Mouse (Mus musculus): ENCODE measurements around the gene Tedc1. TPM values are rescaled to one million over a fixed set of nuclear protein-coding genes. Genes with fewer than 3 reads are reported as not detected.

Gene Tedc1
- polyA plus RNA-seq, 1 experiment, result 23.8 TPM

GRCm38 (mm10) chr12:113136492-113137020, 19.7 kb upstream of the Tedc1 start:
- peaks cover 13% of the 10 kb centered on the region for H3K79me2 ChIP-seq (ENCODE audit: control insufficient read depth, insufficient read depth)
- H3K4me3 ChIP-seq (ENCODE audit: insufficient read depth, poor library complexity, severe bottlenecking), result no peak overlapping the region
- no peak overlapping the region for H3ac ChIP-seq (ENCODE audit: control insufficient read depth, insufficient read length, low read depth)
- H3K27me3 ChIP-seq (ENCODE audit: control insufficient read depth, insufficient read depth, insufficient read length), result no peaks in the 10 kb centered on the region
- H3K36me3 ChIP-seq (ENCODE audit: control insufficient read depth, insufficient read depth), result peaks cover 54% of the 10 kb centered on the region
- no peak for TF ChIP-seq MYOG (IDR thresholded peaks at IDR 0.05; ENCODE audit: control insufficient read depth, extremely low read depth, insufficient read length)
- no peak for TF ChIP-seq USF1 (IDR thresholded peaks at IDR 0.05; ENCODE audit: low read depth)
- TF ChIP-seq CTCF (IDR thresholded peaks at IDR 0.05; ENCODE audit: control insufficient read depth, insufficient read depth, insufficient read length), result no peak
- no peak for TF ChIP-seq FOSL1 (IDR thresholded peaks at IDR 0.05; ENCODE audit: insufficient read depth, low read length, poor library complexity, severe bottlenecking)
- no peak for TF ChIP-seq MYOD1 (IDR thresholded peaks at IDR 0.05; ENCODE audit: control insufficient read depth, insufficient read length, low read depth)
- TF ChIP-seq CEBPB (IDR thresholded peaks at IDR 0.05; ENCODE audit: low read depth), result no peak
- no peak for TF ChIP-seq MAX (IDR thresholded peaks at IDR 0.05)
- peaks cover 9% of the 10 kb centered on the region for H3K79me3 ChIP-seq (ENCODE audit: low read depth)

GRCm38 (mm10) chr12:113137260-113138213, 18.7 kb upstream of the Tedc1 start:
- TF ChIP-seq MAX (IDR thresholded peaks at IDR 0.05) (no peak), CEBPB (IDR thresholded peaks at IDR 0.05; ENCODE audit: low read depth) (no peak), CTCF (IDR thresholded peaks at IDR 0.05; ENCODE audit: control insufficient read depth, insufficient read depth, insufficient read length) (no peak), MYOD1 (IDR thresholded peaks at IDR 0.05; ENCODE audit: control insufficient read depth, insufficient read length, low read depth) (no peak), USF1 (IDR thresholded peaks at IDR 0.05; ENCODE audit: low read depth) (no peak), FOSL1 (IDR thresholded peaks at IDR 0.05; ENCODE audit: insufficient read depth, low read length, poor library complexity, severe bottlenecking) (no peak), MYOG (IDR thresholded peaks at IDR 0.05; ENCODE audit: control insufficient read depth, extremely low read depth, insufficient read length) (no peak)
- no peak overlapping the region for H3K4me3 ChIP-seq (ENCODE audit: insufficient read depth, poor library complexity, severe bottlenecking)
- no peaks in the 10 kb centered on the region for H3K27me3 ChIP-seq (ENCODE audit: control insufficient read depth, insufficient read depth, insufficient read length)
- peaks cover 57% of the 10 kb centered on the region for H3K36me3 ChIP-seq (ENCODE audit: control insufficient read depth, insufficient read depth)
- H3K79me3 ChIP-seq (ENCODE audit: low read depth), result peaks cover 18% of the 10 kb centered on the region
- peaks cover 23% of the 10 kb centered on the region for H3K79me2 ChIP-seq (ENCODE audit: control insufficient read depth, insufficient read depth)
- H3ac ChIP-seq (ENCODE audit: control insufficient read depth, insufficient read length, low read depth), result no peak overlapping the region

GRCm38 (mm10) chr12:113138291-113138690, 17.9 kb upstream of the Tedc1 start:
- peaks cover 53% of the 10 kb centered on the region for H3K36me3 ChIP-seq (ENCODE audit: control insufficient read depth, insufficient read depth)
- TF ChIP-seq USF1 (IDR thresholded peaks at IDR 0.05; ENCODE audit: low read depth), result no peak
- no peak for TF ChIP-seq FOSL1 (IDR thresholded peaks at IDR 0.05; ENCODE audit: insufficient read depth, low read length, poor library complexity, severe bottlenecking)
- no peak for TF ChIP-seq MAX (IDR thresholded peaks at IDR 0.05)
- no peak for TF ChIP-seq MYOD1 (IDR thresholded peaks at IDR 0.05; ENCODE audit: control insufficient read depth, insufficient read length, low read depth)

GRCm38 (mm10) chr12:113138901-113139864, 17.0 kb upstream of the Tedc1 start:
- H3K27me3 ChIP-seq (ENCODE audit: control insufficient read depth, insufficient read depth, insufficient read length), result no peaks in the 10 kb centered on the region
- no peak for TF ChIP-seq MYOD1 (IDR thresholded peaks at IDR 0.05; ENCODE audit: control insufficient read depth, insufficient read length, low read depth)
- no peak for TF ChIP-seq MYOG (IDR thresholded peaks at IDR 0.05; ENCODE audit: control insufficient read depth, extremely low read depth, insufficient read length)
- TF ChIP-seq CTCF (IDR thresholded peaks at IDR 0.05; ENCODE audit: control insufficient read depth, insufficient read depth, insufficient read length), result no peak
- no peak for TF ChIP-seq USF1 (IDR thresholded peaks at IDR 0.05; ENCODE audit: low read depth)
- no peak for TF ChIP-seq FOSL1 (IDR thresholded peaks at IDR 0.05; ENCODE audit: insufficient read depth, low read length, poor library complexity, severe bottlenecking)
- TF ChIP-seq CEBPB (IDR thresholded peaks at IDR 0.05; ENCODE audit: low read depth), result no peak
- no peak for TF ChIP-seq MAX (IDR thresholded peaks at IDR 0.05)
- H3K79me2 ChIP-seq (ENCODE audit: control insufficient read depth, insufficient read depth), result peaks cover 39% of the 10 kb centered on the region
- peaks cover 53% of the 10 kb centered on the region for H3K36me3 ChIP-seq (ENCODE audit: control insufficient read depth, insufficient read depth)
- H3K4me3 ChIP-seq (ENCODE audit: insufficient read depth, poor library complexity, severe bottlenecking), result no peak overlapping the region
- H3K79me3 ChIP-seq (ENCODE audit: low read depth), result peaks cover 31% of the 10 kb centered on the region
- H3ac ChIP-seq (ENCODE audit: control insufficient read depth, insufficient read length, low read depth), result no peak overlapping the region

More at GRCm38 (mm10) chr12:113138291-113138690, 17.9 kb upstream of the Tedc1 start:
- Histone ChIP-seq H3K4me3 (ENCODE audit: insufficient read depth, poor library complexity, severe bottlenecking) (no peak overlapping the region), H3K79me3 (ENCODE audit: low read depth) (peaks cover 23% of the 10 kb centered on the region), H3K27me3 (ENCODE audit: control insufficient read depth, insufficient read depth, insufficient read length) (no peaks in the 10 kb centered on the region), H3K79me2 (ENCODE audit: control insufficient read depth, insufficient read depth) (peaks cover 31% of the 10 kb centered on the region), H3ac (ENCODE audit: control insufficient read depth, insufficient read length, low read depth) (no peak overlapping the region)

Measured in C2C12 (cell line).